Comparison of ENCODE assay signal across 17 mouse cellular contexts in genomic region chr3:55318021-55318420, GRCm38 (mm10).
"Had no signal": no experiment of that assay in that cellular context is flagged by ENCODE, and none has a peak within 500 bp of the region (broad histone marks: within the 10 kb centered on the region; RNA-seq: fewer than 3 reads in every experiment).

No protein-coding gene starts in this region.

- DNase-seq: cerebellum, adult 8-10 months; cerebellum, adult 9-10 months; cerebellum, adult 9-11 months; cerebellum, postnatal 10 days; cerebellum, postnatal 14 days; cerebellum, postnatal 25 days; cerebellum, postnatal 36 days; embryo, embryonic 11 days; forebrain, postnatal 0 days; gastrocnemius, adult 2 months; gastrocnemius, postnatal 10 days; gastrocnemius, postnatal 14 days; gastrocnemius, postnatal 25 days; gastrocnemius, postnatal 36 days; heart, adult 11 months; heart, adult 18-20 months; heart, adult 2 months had no signal
